Mouse (Mus musculus) B cell, adult 62 days (primary cell): Measurements from ENCODE around the gene Stom. TPM values are rescaled to one million over a fixed set of nuclear protein-coding genes. Genes with fewer than 3 reads are reported as not detected.

Experiments used
- total RNA-seq: library from RNA; stranded (reverse); gene quantifications from 4 replicates; pipeline ENCODE4 v1.2.4, GENCODE M21; 2023

Stom gene
- 3.6 to 5.2 TPM (median 4.4 TPM) in 4 replicates for total RNA-seq

GRCm38 (mm10) chr2:35336388-35337280, at the start of gene Stom:
Gene Stom, minus strand, starts transcription at chr2:35336976.

GRCm38 (mm10) chr2:35367629-35368028, 30.9 kb upstream of the Stom start, which contains the start of gene 4930568D16Rik:
Gene 4930568D16Rik, minus strand, starts transcription at chr2:35367729.

Other genes with a start within 250 kb of the Stom start
- 0.57 to 1.8 TPM (median 0.92 TPM) in 4 replicates for gene AI182371, start 235.4 kb downstream of the Stom start, total RNA-seq
- 115 to 136 TPM (median 130 TPM) in 4 replicates for gene Cntrl, start 227.5 kb downstream of the Stom start, total RNA-seq
- gene Rab14, start 135.9 kb downstream of the Stom start, total RNA-seq, result 187 to 212 TPM (median 192 TPM) in 4 replicates
- gene Gsn, start 80.6 kb downstream of the Stom start, total RNA-seq, result 88.0 to 98.1 TPM (median 91.2 TPM) in 4 replicates
- gene 4930568D16Rik, start 30.8 kb upstream of the Stom start, total RNA-seq, result not detected in 4 replicates
- gene 4930402F06Rik, start 60.2 kb upstream of the Stom start, total RNA-seq, result 0.58 to 0.83 TPM (median 0.77 TPM) in 4 replicates
- 69.7 to 79.0 TPM (median 73.0 TPM) in 4 replicates for gene Ggta1, start 126.3 kb upstream of the Stom start, total RNA-seq
- 3.8 to 4.9 TPM (median 4.5 TPM) in 4 replicates for gene Dab2ip, start 221.3 kb upstream of the Stom start, total RNA-seq